Mouse (Mus musculus): ENCODE data around the gene Tnrc6c.

DNA sequence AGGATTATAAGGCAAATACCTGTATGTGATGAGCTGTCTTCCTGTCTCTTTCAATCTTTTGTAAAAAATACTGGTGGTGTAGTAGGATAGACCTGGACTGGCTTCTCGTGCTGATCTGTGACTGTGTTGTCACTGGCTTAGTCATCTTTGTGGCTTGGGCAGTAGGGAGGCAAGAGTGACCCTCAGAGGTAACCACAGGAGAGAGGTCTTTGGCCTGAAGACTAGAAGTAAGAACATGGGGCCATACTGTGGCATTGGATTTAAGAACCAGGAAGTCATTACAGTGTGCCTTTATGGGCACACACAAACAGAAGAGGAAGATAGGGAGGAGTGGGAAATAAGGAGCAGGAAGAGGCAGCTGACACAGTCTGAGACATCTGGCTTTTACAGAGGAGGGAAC is 58.0 kb downstream of the Tnrc6c start:
- no peak for TF ChIP-seq CTCF (IDR thresholded peaks at IDR 0.05; ENCODE audit: borderline replicate concordance, insufficient read depth, low read length)
- no peak for TF ChIP-seq POLR2A (IDR thresholded peaks at IDR 0.05; ENCODE audit: low read depth, low read length)

All from embryonic fibroblast, embryonic 13.5 days (primary cell).